Mouse (Mus musculus): ENCODE data around the gene Sp2. TPM values are rescaled to one million over a fixed set of nuclear protein-coding genes. Genes with fewer than 3 reads are reported as not detected.

Sp2 gene
- polyA plus RNA-seq, 1 experiment from 2014 or later, result 18.0 TPM

DNA sequence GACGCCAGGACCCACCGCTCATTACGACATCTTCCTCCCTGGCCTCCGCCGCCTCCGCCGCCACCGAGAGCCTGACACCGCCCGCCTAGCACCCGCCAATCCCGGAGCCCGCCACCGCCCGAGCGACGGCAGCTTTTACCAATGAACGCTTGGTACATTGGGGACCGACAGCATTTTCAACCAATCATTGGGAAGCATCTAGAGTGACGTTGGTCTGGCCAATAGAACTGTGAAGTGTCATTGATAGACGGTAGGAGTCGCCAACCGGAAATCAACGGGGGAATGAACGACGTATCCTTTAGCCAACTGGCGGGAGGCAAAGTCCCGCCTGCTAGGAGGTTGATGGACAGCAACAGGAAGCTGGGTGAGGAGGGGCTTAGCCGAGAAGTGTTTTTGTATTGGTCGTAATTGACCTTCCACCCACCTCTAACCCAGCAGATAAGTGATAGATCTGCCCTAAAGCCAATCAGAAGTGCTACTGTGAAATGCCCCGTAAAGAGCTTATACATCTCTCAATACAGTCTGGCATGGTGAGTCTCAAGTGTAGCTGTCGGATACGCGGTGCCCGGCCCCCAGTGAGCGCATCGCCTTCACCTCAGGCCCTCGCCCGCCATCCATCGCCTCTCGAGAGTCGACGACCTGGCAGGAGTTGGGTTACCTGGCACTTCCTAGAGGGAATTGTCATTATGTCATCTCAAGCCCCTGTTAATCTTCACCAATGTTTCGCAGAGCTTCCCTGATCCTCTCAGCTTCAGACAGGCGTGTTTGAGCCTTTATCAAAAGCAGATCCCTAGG lies 5.0 kb downstream of the Sp2 start:
- Histone ChIP-seq H3K9ac (peak overlapping the region; percentile 97), H3K4me2 (peak overlapping the region; percentile 91), H3K27me3 (replicated peaks) (peaks cover 15% of the 10 kb centered on the region), H3K4me3 (peak overlapping the region; percentile 92), H3K9me3 (replicated peaks) (no peaks in the 10 kb centered on the region), H3K27ac (ENCODE audit: poor library complexity, severe bottlenecking) (peak overlapping the region; percentile 88), H3K4me1 (replicated peaks) (peaks cover 34% of the 10 kb centered on the region), H3K36me3 (no peaks in the 10 kb centered on the region)
- WGBS, result under 1% methylated on average over 45 of the region's 45 CpGs
- ATAC-seq (ENCODE audit: insufficient number of reproducible peaks, low FRiP score), result peak; percentile 96

DNA sequence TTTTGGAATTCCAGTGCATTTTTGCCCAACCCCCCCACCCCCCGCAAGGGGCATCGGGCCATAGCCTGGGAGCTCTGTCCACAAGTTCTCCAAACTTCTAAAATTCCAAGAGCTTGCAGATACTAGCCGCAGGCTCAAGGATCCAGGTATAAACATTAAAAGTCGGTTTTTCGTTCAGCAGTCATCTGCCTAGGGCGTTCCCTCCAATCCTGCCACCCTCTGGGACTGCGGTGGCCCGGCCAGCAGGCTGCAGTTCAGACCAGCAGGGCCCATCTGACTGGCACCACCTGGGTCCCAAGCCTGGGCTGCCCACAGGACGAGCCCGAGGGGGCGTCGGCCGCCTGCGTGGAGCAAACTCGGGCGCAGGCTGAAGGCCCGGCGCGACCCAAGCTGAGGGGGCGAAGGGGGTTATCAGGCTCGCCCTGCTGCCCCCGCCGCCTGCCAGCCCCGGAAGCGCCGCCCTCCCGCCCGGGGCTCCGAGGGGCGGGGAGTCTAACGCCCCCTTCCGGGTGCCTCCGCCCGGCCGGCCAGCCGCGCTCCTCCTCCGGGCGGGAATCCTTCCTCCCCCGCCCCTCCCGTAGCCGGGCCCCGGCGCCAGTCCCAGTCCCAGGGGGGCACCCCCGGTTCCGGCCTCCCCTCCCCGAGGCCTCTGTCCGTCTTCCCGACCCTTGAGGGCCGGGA lies 5.7 kb downstream of the Sp2 start:
- H3K9ac ChIP-seq, result peak overlapping the region; percentile 97
- no peaks in the 10 kb centered on the region for H3K36me3 ChIP-seq
- peaks cover 37% of the 10 kb centered on the region for H3K4me1 ChIP-seq (replicated peaks)
- peak overlapping the region; percentile 92 for H3K4me3 ChIP-seq
- ATAC-seq (ENCODE audit: insufficient number of reproducible peaks, low FRiP score), result peak; percentile 85
- peaks cover 12% of the 10 kb centered on the region for H3K27me3 ChIP-seq (replicated peaks)
- under 1% methylated on average over 47 of the region's 50 CpGs for WGBS
- H3K4me2 ChIP-seq, result peak overlapping the region; percentile 86
- H3K27ac ChIP-seq (ENCODE audit: poor library complexity, severe bottlenecking), result peak overlapping the region; percentile 88
- no peaks in the 10 kb centered on the region for H3K9me3 ChIP-seq (replicated peaks)

DNA sequence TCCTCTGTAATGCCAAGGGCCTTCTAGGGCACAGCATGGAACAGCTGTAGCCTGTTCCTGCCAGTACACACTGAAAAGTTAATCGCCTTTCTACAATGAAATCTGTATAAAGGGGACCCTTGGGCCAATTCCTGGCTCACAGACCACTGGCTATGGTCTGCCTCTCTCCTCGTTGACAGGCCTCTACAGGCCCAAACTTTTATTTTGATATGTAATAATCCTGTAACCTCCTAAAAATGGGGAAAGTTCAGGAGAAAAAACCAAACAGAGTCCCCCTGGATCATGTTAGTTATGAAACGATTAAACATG lies 6.4 kb downstream of the Sp2 start:
- WGBS, result 45% methylated on average over 3 of the region's 3 CpGs
- H3K27ac ChIP-seq (ENCODE audit: poor library complexity, severe bottlenecking), result peak overlapping the region; percentile 88
- H3K9me3 ChIP-seq (replicated peaks), result no peaks in the 10 kb centered on the region
- H3K36me3 ChIP-seq, result no peaks in the 10 kb centered on the region
- peaks cover 5% of the 10 kb centered on the region for H3K27me3 ChIP-seq (replicated peaks)
- H3K4me2 ChIP-seq, result peak overlapping the region; percentile 86
- H3K4me1 ChIP-seq (replicated peaks), result peaks cover 44% of the 10 kb centered on the region
- H3K4me3 ChIP-seq, result peak overlapping the region; percentile 92
- peak overlapping the region; percentile 97 for H3K9ac ChIP-seq
- no peak for ATAC-seq (ENCODE audit: insufficient number of reproducible peaks, low FRiP score)

DNA sequence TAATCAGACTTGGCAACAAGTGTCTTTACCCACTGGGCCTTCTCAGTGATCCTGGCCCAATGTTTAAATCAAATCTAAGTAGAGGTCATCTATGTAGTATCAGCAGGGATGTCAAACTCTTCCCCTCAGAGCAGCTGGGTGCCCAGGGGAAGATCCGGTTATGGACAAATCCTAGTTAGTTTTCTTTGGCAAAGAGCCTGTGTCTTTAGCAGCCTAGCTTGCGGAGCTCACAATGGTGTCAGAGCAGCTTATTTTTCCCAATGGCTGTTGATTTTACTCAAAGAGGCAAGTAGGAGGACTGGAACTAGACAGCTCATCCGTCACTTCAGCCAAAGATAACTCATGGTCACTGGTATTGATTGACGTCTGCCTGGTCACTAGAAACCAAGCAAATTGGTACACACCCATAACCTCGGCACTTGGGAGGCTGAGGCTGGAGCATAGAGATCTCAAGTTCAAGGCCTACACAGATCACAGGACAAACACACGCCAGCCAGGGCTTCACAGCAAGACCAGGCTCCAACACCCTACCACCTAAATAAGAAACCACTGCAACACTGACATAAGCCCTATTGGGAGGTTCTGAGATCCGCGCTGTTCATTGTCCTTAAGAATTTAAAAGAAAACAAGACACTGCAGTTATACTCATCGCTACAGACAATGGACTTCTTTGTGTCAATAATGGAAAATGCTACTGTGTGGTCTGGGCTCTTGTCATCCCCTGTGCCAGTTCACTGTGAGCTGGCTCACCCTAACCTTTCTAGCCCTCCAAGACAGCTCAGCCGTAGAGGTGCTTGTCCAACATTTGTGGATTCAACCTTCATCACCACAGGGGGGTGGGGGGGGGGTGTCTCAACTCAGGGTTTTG lies 7.0 kb downstream of the Sp2 start:
- H3K4me1 ChIP-seq (replicated peaks), result peaks cover 50% of the 10 kb centered on the region
- H3K9ac ChIP-seq, result peak overlapping the region; percentile 97
- peak overlapping the region; percentile 86 for H3K4me2 ChIP-seq
- no peaks in the 10 kb centered on the region for H3K36me3 ChIP-seq
- WGBS, result 55% methylated on average over 10 of the region's 10 CpGs
- H3K27ac ChIP-seq (ENCODE audit: poor library complexity, severe bottlenecking), result peak overlapping the region; percentile 88
- peak overlapping the region; percentile 92; the same call in 1 of the 2 replicates for H3K4me3 ChIP-seq
- H3K27me3 ChIP-seq (replicated peaks), result no peaks in the 10 kb centered on the region
- ATAC-seq (ENCODE audit: insufficient number of reproducible peaks, low FRiP score), result no peak
- H3K9me3 ChIP-seq (replicated peaks), result no peaks in the 10 kb centered on the region

DNA sequence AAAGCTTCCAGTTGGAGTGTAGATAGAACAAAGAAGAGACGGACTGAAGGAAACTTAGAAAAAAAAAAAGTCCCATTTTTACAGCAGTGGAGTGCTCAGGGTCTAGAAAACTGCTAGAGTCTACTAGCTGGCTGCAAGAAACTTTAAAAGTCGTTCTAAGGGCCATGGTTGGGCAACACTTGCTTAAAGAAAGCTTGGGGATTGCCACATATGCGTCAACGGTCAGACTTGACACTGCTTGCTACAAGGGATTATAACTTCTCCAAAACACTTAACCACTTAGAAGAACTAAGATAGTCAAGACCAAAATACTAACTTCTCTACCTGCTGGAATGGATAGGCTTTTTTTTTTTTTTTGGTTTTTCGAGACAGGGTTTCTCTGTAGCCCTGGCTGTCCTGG lies 7.9 kb downstream of the Sp2 start:
- Histone ChIP-seq H3K36me3 (no peaks in the 10 kb centered on the region), H3K27ac (ENCODE audit: poor library complexity, severe bottlenecking) (no peak overlapping the region), H3K4me2 (no peak overlapping the region), H3K4me3 (no peak overlapping the region), H3K9me3 (replicated peaks) (no peaks in the 10 kb centered on the region), H3K9ac (no peak overlapping the region), H3K4me1 (replicated peaks) (peaks cover 59% of the 10 kb centered on the region), H3K27me3 (replicated peaks) (no peaks in the 10 kb centered on the region)
- WGBS, result 68% methylated on average over 5 of the region's 5 CpGs
- no peak for ATAC-seq (ENCODE audit: insufficient number of reproducible peaks, low FRiP score)

DNA sequence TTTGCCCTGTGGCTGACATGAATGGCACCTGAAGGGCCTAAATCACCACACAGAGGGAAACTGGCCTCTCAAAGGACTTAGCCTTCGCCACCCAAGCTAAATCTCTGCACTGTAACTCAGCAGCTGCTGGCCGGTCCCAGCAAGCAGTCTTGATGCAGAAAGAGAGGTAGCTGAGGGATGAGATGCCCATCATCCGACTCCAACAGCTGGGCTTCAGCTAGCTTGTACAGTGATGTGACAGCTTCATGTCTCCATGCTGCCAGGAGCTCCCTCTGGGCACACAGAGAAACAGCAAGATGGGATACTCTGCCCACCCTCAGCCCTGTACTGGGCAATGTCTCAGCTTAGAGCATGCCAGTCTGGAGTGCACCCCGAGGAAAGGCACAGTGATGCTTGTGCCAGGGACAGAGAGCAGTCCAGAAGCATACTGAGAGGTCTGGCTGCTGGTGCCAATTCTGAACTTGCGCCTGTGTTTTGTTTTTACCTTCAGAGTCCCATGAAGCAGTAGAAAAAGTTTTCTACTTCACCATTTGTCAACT lies 9.3 kb downstream of the Sp2 start:
- no peak overlapping the region for H3K27ac ChIP-seq (ENCODE audit: poor library complexity, severe bottlenecking)

DNA sequence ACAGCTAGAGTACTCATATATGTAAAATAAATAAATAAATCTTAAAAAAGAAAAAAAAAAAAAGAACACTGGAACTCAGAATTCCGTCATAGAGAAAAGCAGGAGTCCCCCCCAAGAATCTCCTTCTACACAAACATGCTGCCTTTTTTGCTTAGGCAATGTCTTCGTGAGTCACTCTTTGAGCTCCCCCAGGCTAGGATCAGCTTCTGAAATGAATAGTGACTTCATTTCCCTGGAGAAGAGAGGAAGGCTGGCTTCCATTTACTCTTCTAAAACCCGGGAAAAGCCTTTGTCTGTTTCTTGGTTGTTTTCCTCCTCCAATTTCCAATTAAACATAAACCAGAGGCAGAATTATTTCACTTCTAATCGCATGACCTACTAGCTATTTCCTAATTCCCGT lies 9.9 kb downstream of the Sp2 start:
- Histone ChIP-seq H3K27ac (ENCODE audit: poor library complexity, severe bottlenecking) (no peak overlapping the region), H3K36me3 (no peaks in the 10 kb centered on the region), H3K9ac (peak overlapping the region; percentile 39; the same call in 1 of the 2 replicates), H3K4me3 (no peak overlapping the region), H3K27me3 (replicated peaks) (no peaks in the 10 kb centered on the region), H3K4me1 (replicated peaks) (peaks cover 74% of the 10 kb centered on the region), H3K9me3 (replicated peaks) (no peaks in the 10 kb centered on the region), H3K4me2 (no peak overlapping the region)
- 79% methylated on average over 5 of the region's 5 CpGs for WGBS
- ATAC-seq (ENCODE audit: insufficient number of reproducible peaks, low FRiP score), result no peak

More for the DNA sequence above, 9.3 kb downstream of the Sp2 start:
- Histone ChIP-seq H3K4me3 (no peak overlapping the region), H3K36me3 (no peaks in the 10 kb centered on the region), H3K27me3 (replicated peaks) (no peaks in the 10 kb centered on the region), H3K4me2 (no peak overlapping the region), H3K4me1 (replicated peaks) (peaks cover 71% of the 10 kb centered on the region), H3K9me3 (replicated peaks) (no peaks in the 10 kb centered on the region), H3K9ac (peak overlapping the region; percentile 39; the same call in 1 of the 2 replicates)
- no peak for ATAC-seq (ENCODE audit: insufficient number of reproducible peaks, low FRiP score)
- WGBS, result 91% methylated on average over 5 of the region's 5 CpGs

DNA sequence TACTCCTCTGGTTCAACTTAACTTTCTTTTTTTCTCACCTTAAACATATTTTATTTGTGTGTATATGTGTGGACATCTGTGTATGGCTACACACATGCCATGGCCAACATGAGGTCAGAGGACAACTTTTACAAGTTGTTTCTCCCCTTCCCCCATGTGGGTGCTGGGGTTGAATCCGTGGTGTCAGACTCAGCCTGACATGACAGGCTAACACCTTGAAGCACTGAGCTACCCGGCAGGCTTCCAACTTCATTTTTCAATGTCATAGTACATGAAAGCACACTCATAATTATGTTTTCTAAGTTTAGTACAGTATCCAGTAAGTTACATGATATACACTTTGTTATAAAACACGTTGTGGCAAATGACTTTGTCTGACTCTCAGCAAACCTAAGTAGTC lies 12.4 kb downstream of the Sp2 start:
- ATAC-seq (ENCODE audit: insufficient number of reproducible peaks, low FRiP score), result no peak
- H3K27ac ChIP-seq (ENCODE audit: poor library complexity, severe bottlenecking), result peak overlapping the region; percentile 99
- WGBS, result 50% methylated on average over 3 of the region's 3 CpGs
- H3K9me3 ChIP-seq (replicated peaks), result no peaks in the 10 kb centered on the region
- H3K9ac ChIP-seq, result peak overlapping the region; percentile 64
- H3K36me3 ChIP-seq, result no peaks in the 10 kb centered on the region
- H3K27me3 ChIP-seq (replicated peaks), result no peaks in the 10 kb centered on the region
- H3K4me2 ChIP-seq, result peak overlapping the region; percentile 56
- peaks cover 72% of the 10 kb centered on the region for H3K4me1 ChIP-seq (replicated peaks)
- H3K4me3 ChIP-seq, result no peak overlapping the region

DNA sequence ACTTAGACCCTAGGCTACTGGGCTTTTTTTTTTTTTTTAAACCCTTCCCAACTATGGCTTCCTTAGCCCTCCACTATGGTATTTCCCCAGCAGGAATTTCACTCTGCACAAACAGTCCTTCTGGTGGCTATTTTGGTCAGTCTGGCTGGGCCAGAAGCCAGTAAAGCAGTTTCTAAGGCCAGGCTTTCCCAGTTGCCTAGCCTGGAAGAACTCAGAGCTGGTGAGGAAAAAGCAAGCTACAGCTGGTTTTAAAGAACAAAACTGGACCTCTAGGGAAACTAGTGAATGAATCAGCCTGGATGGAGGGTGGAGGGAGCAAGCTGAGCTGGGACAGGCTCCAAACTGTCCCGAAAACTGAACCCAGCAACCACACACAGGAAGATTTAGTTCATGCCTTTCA lies 13.0 kb downstream of the Sp2 start:
- WGBS, result 27% methylated on average over 1 of the region's 1 CpGs
- H3K4me2 ChIP-seq, result peak overlapping the region; percentile 56
- ATAC-seq (ENCODE audit: insufficient number of reproducible peaks, low FRiP score), result peak; percentile 30; the same call in 1 of the 2 replicates

DNA sequence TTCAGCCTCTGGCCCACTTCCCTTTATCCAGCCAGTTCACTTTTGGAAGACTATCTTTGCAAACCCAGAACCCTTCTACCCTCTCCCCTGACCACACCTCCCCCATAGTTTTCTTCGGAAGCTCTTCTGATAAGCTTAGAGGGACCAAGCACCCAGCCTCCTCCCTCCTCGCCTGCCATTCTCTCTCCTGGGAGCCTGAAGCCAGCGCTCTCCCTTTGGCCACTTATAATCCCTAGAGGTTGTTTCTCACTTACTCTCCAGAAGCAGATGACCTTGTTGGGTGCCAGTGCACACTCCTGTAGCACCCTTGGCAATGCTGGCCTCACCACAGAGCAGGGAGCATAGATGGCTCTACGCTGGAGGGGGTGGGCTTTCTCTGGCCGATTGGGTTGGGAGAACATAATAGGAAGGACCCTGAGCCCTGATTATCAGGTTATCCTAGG lies 13.5 kb downstream of the Sp2 start:
- no peak overlapping the region for H3K4me3 ChIP-seq
- WGBS, result 18% methylated on average over 5 of the region's 5 CpGs
- H3K27ac ChIP-seq (ENCODE audit: poor library complexity, severe bottlenecking), result peak overlapping the region; percentile 99
- H3K9ac ChIP-seq, result peak overlapping the region; percentile 59; the same call in 1 of the 2 replicates
- H3K4me1 ChIP-seq (replicated peaks), result peaks cover 69% of the 10 kb centered on the region
- H3K36me3 ChIP-seq, result no peaks in the 10 kb centered on the region
- H3K4me2 ChIP-seq, result peak overlapping the region; percentile 56
- H3K9me3 ChIP-seq (replicated peaks), result no peaks in the 10 kb centered on the region
- no peaks in the 10 kb centered on the region for H3K27me3 ChIP-seq (replicated peaks)
- peak; percentile 39 for ATAC-seq (ENCODE audit: insufficient number of reproducible peaks, low FRiP score)

More for the DNA sequence above, 13.0 kb downstream of the Sp2 start:
- Histone ChIP-seq H3K9me3 (replicated peaks) (no peaks in the 10 kb centered on the region), H3K4me3 (no peak overlapping the region), H3K27ac (ENCODE audit: poor library complexity, severe bottlenecking) (peak overlapping the region; percentile 99), H3K27me3 (replicated peaks) (no peaks in the 10 kb centered on the region), H3K4me1 (replicated peaks) (peaks cover 69% of the 10 kb centered on the region), H3K9ac (peak overlapping the region; percentile 64), H3K36me3 (no peaks in the 10 kb centered on the region)

All from heart, embryonic 12.5 days (tissue).